Mouse (Mus musculus) brain, adult 2 months (tissue): ENCODE measurements at regions not wholly inside any gene's neighbourhood (a gene's known extent, or its start where the extent isn't known, plus 50 kb on each side); places are given as distances from the start of the nearest gene placed in this dataset.

Experiments used
- DNase-seq: peaks from one replicate; pipeline ENCODE4 v3.0.0; 2011; ENCODE audit warnings: low read depth, low spot score

GRCm38 (mm10) chr16:75104894-75105293 is 481.0 kb downstream of the Lipi start:
- DNase-seq, result peak; percentile 67

GRCm38 (mm10) chr16:75093163-75093562 is 492.7 kb downstream of the Lipi start:
- DNase-seq, result peak; percentile 8

GRCm38 (mm10) chr16:75092471-75093130 is 493.3 kb downstream of the Lipi start:
- peak; percentile 70 for DNase-seq

- peak; percentile 64 for DNase-seq
These were observed 493.9 kb downstream of the Lipi start for GRCm38 (mm10) chr16:75091931-75092330.

- peak; percentile 52 for DNase-seq
These were observed 496.4 kb downstream of the Lipi start for GRCm38 (mm10) chr16:75089383-75090035.

GRCm38 (mm10) chr16:75088701-75089100 is 497.2 kb downstream of the Lipi start:
- no peak for DNase-seq

- no peak for DNase-seq
These were observed 520.6 kb downstream of the Lipi start for GRCm38 (mm10) chr16:75065281-75065680.

- DNase-seq, result peak; percentile 52
These were observed 532.9 kb downstream of the Lipi start for GRCm38 (mm10) chr16:75052953-75053352.

GRCm38 (mm10) chr16:75045969-75046368 is 539.9 kb downstream of the Lipi start:
- peak; percentile 35 for DNase-seq
